Mouse (Mus musculus) thymus, postnatal 36 days (tissue): Measurements from ENCODE around the gene Arl8a.
A peak's percentile ranks its signal among the peaks of the same experiment; 100 is the strongest.

Experiments used
- DNase-seq, 2 experiments: peaks; one replicate each; pipeline ENCODE4 v3.0.0; 2022; ENCODE audit warnings: mixed read lengths in 2 of 2

Arl8a gene

DNA sequence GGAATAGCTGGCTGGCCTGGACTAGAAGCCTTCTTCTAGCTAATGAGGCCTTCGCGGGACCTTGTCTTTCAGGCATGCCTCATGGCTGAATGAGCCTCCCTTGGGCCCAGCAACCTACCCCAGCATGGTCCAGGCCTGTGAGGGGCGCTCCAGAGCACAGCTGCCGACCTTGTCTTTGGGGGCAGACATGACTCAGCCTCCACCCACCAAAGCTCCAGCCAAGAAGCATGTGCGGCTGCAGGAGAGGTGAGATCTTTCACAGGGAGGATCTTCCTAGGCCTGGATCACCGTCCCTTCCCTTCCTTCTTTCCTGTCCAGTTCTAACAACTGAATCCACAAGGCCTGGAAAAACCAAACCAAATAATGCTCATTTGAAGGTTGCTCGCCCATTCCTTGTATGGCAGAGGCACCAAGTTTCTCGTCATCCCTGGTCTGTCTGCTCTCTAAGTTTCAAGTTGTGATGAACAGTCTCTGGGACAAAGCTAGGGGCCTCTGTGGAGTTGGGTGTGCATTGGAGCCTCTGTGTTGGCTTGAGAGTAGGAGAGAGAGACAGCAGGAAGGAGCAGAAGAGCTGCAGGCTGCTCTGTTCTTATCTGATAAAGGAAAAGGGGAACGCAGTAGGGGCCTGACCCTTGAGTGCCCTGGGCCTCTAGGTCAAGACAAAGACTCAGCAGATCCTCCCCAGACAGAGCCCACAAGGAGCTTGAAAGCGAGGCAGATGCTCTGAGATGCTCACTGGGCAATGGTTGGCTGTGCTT is 12.8 kb upstream of the Arl8a start:
- DNase-seq: peak; percentile 73 to 82

GRCm38 (mm10) chr1:135135111-135135787 is 11.4 kb upstream of the Arl8a start:
- DNase-seq: no peak

GRCm38 (mm10) chr1:135136500-135136899 is 10.1 kb upstream of the Arl8a start:
- DNase-seq: peak; percentile 67 to 70

GRCm38 (mm10) chr1:135139906-135140305 is 6.7 kb upstream of the Arl8a start:
- DNase-seq: peak in 1 of 2 experiments; percentile 36

- DNase-seq: no peak
Observed at GRCm38 (mm10) chr1:135142452-135142851, 4.2 kb upstream of the Arl8a start.

GRCm38 (mm10) chr1:135143940-135144339 is 2.7 kb upstream of the Arl8a start:
- no peak for DNase-seq

DNA sequence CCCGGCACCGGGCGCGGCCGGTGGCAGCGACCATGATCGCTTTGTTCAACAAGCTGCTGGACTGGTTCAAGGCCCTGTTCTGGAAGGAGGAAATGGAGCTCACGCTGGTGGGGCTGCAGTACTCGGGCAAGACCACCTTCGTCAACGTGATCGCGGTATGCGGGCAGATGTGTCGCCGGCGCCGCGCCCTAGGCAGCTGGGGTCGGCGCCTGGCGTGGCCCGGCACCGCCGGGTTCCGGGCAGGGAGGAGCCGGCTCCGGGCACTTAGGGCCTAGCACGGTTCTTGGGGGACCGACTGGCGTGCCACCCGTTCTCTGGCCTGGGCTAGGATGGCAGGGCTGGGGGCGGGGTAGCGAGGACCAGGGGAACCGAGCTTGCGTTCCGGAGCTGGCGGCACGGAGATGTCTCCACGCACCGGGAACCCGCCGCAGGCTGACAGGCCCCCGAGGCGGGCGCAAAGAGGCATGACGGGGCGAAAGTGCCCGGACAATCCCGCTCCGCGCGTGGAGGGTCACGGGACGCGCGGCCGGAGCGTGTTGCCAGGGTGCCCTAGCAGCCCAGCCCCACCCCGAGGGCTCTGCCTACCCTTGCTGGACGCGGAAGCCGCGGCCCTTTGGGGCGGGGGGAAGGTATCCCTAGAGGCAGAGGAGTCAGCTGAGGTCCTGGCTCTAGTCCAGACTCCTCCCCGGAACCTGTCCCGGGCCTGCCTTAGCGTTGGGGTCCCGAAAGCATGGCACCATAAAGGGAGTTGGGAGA is 500 bp downstream of the Arl8a start:
- DNase-seq: peak; percentile 54 to 70

GRCm38 (mm10) chr1:135147702-135148058 is 1.1 kb downstream of the Arl8a start:
- DNase-seq: no peak

DNA sequence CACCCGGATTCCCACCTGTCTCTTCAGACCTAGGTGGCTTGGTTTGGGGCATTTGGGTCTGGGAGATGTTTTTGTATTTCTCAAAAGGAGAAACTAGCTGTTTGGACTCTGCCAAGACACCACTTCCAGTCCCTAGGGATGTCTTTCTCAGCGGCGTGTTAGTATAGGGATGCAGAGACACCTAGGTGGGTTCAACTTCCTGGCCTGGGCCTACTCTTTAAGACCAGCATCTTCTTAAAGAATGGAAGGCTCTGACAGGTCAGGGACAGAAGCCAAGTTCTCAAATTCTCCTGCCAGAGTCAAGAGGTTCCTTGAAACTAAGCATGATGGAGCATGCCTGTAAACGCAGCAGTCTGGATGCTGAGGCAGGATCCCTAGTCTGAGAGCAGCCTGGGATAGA is 1.9 kb downstream of the Arl8a start:
- no peak for DNase-seq

GRCm38 (mm10) chr1:135148996-135149395 is 2.4 kb downstream of the Arl8a start:
- DNase-seq: no peak

DNA sequence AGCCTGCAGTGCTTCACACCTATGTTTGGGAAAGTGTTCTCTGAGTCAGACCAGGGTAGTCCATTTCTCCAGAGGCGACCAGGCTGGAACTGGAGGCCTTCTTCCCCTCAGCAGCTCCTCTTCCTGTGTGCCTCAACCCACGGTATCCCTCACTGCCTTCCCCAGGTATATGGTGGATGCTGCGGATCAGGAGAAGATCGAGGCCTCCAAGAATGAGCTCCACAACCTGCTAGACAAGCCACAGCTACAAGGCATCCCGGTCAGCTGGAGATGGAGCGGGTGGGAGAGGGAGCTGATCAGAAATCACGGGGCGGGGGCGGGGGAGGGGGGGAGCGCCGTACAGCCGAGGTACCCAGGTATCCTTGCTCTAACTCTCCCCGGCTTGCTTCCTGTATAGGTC is 7.4 kb downstream of the Arl8a start:
- DNase-seq: no peak

DNA sequence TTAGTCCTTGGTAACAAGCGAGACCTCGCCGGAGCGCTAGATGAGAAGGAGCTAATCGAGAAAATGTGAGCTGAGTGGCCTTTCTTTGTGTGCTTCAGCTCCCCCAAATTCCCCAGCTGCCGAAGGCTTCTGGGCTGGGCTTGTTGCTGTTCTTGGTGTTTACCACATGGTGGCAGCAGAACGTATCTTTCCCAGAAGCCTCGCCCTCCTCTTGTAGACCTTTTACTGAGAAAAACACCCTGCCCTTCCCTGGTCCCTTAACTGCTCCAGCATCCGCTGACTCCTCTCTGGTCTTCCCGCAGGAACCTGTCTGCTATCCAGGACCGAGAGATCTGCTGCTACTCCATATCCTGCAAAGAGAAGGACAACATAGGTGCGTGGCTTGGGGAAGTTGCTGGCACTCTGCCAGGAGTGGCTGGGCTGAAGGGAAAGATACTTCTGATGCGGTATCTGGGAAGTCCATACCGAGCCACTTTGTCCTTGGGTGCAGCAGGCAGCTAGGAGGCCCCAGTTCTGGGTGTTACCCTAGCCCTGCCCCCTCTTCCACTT is 7.9 kb downstream of the Arl8a start:
- peak; percentile 56 to 58 for DNase-seq

GRCm38 (mm10) chr1:135156300-135156699 is 9.7 kb downstream of the Arl8a start:
- DNase-seq: no peak

DNA sequence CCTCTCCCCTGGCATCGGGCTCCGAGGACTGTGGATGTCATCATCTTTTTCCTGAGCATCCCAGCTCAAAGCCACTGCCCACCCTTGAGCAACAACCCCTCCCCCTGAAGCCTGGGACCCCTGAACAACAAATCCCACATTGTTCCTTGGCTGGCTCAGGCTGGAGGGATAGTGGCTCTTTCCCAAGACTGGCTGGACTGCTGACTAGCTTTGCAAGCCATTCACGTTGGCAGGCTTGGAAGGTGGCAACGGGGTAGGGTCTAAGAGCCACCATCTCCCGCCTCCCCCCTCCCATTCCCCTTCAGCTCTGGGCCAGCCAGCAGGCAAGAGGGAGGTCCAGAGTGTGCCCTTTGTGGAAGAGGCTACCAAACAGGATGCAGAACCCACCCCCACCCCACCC is 12.0 kb downstream of the Arl8a start:
- DNase-seq: no peak

GRCm38 (mm10) chr1:135159074-135159473 is 12.4 kb downstream of the Arl8a start:
- no peak for DNase-seq

GRCm38 (mm10) chr1:135159556-135160123 is 13.0 kb downstream of the Arl8a start:
- no peak for DNase-seq

- DNase-seq: no peak
Observed at GRCm38 (mm10) chr1:135160411-135161050, 13.9 kb downstream of the Arl8a start.

DNA sequence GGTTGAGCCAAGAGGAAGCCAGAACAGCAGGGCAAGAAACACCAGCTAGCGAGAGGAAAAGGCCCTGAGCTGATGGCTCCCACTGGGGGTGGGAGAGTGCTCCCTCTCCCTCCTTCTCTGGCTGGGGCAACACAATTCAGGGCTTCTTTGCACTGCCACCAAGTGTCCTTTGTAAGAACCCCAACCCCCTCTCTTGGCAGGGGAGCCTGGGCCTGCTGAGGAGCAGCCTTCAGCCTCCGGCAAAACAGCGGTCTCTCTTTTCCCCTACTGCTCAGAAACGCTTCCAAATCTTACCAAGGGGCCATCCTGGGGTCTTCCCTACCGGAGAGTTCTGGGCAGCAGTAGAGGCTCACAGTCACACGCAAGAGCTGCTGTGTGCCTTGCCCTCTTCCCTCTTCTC is 16.1 kb downstream of the Arl8a start:
- no peak for DNase-seq

DNA sequence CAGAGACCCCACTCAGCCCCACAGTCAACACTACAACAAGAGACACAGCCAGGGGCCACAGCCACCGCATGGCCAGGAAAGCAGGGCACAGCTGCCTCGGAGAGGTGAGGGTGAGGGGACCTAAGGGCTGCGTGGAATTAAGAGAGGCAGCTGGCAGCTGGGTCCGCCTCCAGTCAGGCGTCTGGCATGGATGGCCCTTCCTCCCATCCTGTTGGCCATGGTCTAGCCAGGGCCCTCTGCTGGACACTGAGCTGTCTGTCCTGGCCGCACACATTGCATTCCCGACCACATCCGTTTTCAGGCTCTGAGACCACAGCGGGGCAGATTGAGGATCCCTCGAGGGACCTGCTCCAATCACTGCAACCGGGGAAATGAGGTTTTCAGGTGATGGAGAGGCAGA is 20.8 kb downstream of the Arl8a start, which contains the start of gene Gpr37l1:
Gene Gpr37l1, minus strand, starts transcription at position 247 of the 400 bp plus-strand sequence.
- no peak for DNase-seq

DNA sequence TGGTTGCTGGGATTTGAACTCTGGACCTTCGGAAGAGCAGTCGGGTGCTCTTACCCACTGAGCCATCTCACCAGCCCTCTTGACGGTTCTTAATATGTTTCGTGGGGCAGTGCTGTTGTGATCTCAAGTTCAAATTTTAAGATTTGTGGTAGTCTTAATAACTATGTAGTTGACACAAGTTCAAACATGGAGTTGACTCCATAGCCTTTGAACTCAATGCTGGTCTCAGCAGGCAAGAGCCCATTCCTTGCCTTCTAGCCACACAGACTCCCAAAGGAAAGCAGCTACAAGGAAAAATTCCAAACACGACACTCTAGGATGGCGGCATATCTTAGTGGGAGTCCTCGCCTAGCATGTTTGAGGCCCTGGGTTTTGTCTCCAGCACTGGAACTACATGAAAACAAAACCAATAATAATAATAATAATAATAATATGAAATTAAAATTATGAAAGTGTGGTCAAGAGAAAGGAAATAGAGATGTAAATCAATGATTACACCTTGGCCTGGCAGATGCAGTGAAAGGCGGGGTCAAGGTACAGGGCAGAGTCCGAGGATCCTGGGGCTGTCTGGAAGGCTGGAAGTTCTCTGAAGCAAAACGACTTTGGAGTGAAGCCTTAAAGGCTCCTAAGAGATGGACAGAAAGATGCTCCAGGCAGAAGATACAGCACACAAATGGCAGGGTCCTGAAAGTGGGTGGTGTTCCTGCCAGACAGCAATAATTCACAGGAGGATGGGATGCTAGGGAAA is 22.0 kb downstream of the Arl8a start:
- DNase-seq: no peak

- DNase-seq: no peak
Observed at GRCm38 (mm10) chr1:135169556-135170224, 23.1 kb downstream of the Arl8a start.
